Mouse (Mus musculus) telencephalon, adult 2 months (tissue): ENCODE data around the gene Dus3l.

Experiments
- DNase-seq: peaks from one replicate; pipeline ENCODE4 v3.0.0-alpha.2; 2011; ENCODE audit warnings: low read depth, low spot score

Dus3l gene

DNA sequence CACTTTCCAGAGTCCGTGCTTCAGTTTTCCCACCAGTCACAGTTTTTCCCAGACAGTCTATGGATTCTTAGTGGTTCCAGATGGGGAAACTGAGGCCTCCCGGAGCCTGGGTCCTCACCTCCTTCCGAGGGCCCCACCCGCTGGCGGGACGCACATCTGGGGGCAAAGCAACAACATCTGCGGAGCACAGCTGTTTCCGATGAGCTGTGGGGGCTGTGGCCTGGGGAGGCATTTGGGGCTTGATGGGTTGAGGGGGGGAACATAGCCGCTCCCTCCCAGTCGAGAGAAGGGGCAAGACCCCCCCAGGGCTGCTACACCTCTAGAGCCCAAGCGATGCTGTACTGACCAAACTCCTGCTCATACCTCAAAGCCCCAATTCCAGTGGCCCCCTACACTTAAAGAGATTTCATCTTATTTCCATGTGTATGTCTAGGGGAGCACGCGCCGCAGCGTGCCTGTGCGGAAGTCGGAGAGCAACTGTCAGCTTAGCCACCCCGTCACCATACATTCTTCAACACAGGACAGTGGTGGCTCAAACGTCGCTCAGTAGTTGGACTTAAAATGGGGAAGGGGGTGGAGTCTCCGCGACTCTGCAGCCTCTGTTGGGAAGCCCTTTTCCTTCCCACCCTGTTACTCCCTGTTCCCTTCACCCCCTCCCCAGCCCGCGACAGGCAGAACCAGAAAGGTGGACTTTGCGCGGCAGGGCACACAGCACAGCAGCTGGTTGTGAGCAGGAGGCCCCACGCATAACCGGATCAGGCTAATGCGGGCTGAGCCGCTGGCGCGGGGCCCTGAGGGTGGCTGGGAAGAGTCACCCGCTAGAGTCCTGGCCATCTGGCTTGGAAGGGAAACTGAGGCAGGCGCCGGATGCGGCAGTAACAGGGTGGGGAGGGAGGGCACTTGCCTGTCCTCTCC, 10.0 kb upstream of the Dus3l start:
- no peak for DNase-seq

DNA sequence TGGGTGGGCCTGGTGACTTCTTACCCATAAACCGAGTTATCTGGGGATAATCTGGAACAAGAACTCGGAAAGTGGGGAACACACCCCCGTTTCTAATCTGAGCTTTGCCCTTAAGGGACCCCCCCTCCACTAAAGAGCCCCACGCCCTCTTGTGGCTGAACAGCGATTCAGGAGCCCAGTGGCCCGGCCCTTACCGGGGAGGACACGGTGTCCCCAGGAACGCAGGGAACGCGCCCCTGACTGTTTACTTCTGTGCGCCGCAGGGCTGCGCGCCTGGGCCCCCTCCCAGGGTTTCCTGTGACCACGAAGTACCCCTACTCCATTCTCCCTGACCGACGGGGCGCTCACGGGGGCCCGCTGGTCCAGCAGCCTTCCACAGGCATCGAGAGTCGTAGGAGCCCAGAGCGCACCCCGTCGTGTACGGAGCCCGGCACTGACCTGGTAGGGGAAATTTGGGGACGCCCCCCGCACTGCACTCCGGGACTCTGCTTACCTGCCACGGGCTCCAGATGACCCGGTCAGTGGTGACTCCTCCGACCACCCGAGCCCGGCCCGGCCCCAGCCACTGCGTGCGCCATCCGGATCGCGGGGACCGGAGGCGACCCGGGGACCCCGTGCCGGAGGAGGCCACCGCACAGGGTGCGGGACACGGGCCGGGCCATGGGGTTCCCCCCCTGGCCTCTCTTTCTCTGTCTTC, 7.7 kb upstream of the Dus3l start:
- DNase-seq: no peak

DNA sequence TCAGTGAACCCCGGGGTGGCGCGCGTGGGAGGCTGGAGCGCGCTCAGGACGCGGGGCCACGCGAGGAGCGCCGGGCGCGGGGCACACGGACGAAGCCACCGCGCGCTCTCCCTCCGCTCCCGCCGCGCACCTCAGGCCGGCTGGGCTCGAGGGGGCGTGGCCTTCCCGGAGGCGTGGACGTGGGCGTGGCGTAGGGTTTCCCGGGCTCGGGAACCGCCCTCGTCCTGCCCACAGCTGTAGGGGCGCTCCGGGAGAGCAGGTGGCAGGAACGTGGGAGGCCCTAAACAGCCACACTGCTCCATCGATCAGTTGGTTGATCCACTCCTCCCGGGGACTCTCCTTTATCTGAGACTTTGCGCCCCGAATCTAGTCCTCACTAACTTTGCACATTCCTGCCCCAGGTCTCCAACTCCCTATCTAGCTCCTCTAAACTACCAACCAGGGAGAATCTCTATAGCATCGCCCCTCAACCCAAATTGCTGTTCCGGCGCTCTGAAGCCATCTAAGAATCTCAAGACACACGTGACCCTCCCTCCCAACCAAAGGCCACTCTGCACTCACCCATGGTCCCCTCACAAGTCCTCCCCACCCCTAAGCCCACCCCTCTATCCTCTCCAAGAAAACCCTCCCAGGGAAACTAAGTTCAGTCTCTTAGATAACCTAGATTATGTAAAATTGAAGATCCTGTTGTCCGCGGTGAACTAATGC, 7.0 kb upstream of the Dus3l start, which contains the start of gene Nrtn:
Nrtn (minus strand) TSS at position 115 of the 708 bp plus-strand sequence.
- no peak for DNase-seq

DNA sequence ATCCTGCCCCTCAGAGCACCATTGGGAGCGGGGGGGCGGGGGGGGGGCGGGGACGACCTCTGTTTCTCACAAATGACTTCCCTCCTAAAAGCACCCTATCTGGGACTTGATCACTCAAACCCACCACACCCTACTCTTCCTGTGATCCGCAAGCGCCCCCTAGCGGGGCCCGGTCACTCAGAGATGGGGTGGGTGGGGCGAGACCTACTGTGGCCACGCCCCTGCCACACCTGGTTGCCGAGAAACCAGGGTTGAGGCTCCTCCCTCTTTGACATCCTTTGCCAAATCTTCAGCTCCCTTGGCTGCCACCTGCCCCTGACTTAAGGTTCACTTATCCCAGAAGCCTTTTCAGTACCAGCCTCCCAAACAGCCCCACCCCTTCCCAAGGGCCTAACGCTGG, 6.4 kb upstream of the Dus3l start:
- no peak for DNase-seq

DNA sequence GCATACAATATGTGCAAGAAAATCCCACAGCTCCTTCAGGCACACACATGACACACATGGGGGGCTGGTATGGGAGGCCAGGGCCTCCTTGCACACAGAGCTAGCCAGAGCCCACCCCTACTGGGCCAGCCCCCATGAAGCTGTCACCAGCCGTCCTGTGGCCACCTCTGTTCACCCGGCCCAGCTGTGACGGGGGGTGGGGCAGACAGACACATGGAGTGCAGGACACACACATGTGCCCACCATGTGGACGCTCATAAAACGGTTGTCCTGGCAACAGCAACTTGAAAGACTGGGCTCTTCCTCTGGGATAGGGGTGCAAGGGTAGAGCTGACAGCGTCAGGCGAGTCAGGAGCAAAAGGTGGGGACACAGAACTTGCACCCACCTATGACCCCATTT, 5.3 kb upstream of the Dus3l start:
- no peak for DNase-seq

DNA sequence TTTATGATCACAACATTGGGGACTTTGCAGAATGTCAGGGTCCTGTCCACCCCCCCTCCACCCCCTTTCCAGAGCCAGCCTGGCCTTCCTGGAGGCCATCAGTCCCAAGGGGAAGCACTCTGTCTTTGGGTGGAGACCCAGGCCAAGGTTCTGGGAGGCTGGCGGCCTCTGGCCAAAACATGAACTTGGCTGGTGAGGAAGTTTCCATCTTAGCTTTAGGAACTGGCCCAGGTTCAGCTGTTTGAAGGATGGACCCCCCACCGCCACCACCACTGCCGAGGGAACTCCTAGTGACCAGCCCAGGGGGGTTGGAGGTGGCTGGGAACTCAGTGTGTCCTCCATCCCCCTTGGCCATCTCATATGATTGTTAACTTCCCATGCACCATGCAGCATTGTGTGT, 3.5 kb upstream of the Dus3l start:
- DNase-seq: no peak

DNA sequence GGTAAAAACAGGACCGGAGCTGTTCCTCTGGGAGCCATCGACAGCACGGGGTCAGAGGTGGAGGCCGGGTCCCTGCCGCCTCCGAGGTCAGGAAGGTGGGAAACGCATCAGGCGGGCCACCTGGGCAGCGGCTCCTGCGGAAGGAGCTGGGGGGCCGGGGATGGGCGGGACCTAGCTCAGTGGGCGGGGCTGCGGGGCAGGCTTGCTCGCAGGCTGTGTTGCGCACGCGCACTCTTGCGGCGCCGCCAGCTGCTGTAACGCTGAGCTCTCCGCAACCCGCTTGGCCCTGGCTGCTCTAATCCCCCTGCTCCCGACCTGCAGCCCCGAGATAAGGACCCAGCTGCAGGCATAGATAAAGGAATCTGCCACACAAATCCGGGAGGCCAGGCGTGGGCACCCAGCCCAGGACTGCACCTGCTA, 2.6 kb upstream of the Dus3l start:
- DNase-seq: peak; percentile 71

DNA sequence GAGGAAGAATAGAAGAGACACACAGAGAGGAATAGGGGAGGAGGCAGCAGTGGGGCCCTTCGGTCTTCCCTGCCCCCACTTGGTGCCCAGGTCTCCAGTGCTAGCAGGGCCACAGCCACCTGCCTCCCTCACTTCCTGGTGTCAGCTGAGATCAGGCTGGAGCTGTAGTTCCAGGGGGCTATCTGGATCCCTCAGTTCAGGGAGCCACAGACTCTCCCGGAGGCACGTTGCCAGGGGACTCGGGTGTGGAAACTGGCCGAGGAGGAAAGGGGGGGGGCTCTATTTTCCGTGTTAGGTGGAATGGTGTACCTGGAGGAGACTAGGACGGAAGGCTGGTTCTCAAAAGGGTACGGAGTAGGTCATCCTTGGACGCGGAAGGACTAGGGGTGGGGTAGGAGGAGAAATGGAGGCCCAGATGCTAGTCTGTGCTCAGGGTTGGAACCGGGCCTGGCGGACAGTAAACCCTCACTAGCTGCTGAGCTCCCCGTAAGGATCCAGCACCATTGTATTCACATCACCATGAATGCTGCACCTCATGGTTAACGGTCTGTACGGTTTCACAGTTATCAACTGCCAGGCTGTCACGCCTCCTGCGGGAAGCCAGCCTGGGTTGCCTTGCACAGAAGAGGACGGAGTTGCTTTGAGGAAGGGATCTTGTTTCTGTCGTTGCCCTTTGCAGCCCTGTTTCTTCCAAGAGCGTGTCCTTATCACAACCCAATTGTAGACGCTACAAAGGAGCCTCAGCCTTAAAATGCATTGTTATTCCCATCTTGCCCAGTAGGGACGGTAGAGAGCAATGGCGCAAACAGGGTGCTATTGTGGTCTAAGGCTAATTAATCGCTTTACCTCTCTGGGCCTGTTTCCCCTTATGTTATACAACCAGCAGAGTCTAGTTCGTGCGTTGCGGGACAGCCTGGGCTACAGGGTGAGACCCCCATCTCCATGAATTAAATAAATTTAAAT, 1.5 kb upstream of the Dus3l start:
- no peak for DNase-seq

DNA sequence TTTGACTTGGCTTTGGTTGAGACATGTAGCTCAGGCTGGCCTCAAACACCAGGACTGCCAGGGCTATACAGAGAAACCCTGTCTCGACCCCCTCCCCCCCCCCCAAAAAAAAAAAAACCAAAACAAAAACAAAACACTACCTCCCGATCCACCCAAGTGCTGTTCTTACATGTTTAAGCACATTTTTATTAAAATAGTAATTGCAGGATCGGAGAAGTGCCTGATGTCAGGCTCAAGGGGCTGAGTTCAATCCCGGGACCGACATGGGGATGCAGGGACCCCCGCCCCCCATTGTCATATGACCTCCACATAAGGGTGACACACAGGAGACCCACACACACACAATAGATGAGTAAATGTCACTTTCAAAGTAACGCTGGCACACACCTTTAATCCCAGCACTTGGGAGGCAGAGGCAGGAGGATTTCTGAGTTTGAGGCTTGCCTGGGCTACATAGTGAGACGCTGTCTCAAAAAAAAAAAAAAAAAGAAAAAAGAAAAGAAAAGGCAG, 761 bp upstream of the Dus3l start:
- no peak for DNase-seq

DNA sequence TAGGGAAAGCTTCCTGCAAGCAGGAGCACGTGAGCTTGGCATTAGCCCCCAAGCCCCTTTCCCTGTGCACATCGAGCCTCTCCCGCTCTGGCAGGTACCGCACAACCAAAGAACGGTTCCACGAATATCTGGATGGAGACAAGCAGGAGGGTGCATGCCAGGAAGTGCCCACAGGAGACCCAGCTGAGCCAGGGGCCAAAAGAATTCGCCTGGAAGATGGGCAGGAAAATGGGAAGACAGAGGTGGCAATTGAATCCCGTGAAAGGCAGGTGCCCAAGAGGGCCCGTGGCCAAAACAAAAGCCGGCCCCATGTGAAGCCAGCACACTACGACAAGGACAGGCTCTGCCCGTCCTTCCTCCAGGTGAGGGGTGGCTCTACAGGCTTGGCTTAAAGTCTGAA, 874 bp downstream of the Dus3l start:
- no peak for DNase-seq

DNA sequence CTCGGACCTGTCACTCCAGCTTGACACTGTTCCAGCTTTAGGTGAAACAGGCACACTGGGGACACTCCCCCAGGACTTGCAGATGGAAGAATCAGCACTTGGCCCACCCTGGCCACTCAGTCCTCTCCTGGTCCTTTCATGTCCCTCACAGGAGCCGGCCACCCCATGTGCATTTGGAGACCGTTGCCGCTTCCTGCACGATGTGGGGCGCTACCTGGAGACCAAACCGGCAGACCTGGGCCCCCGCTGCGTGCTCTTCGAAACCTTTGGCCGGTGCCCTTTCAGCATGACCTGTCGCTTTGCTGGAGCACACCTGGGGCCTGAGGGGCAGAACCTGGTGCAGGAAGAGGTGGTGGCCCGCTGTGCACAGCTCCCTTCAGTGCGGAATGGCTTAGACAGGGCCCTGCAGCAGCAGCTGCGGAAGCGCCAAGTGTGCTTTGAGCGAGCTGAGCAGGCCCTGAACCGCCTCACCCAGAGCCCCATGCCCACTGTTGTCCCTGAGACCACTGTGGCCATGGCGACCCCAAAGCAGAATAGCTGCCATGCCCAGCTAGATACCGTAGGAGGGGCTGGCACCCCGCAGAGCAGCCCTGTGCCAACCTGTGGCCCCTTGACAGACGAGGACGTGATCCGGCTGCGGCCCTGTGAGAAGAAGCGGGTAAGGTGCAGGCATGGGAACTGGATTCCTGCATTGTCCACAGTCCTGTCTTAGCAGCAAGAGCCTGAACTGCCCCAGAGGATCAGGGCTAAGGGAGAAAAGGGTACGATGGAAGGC, 2.3 kb downstream of the Dus3l start:
- DNase-seq: no peak

DNA sequence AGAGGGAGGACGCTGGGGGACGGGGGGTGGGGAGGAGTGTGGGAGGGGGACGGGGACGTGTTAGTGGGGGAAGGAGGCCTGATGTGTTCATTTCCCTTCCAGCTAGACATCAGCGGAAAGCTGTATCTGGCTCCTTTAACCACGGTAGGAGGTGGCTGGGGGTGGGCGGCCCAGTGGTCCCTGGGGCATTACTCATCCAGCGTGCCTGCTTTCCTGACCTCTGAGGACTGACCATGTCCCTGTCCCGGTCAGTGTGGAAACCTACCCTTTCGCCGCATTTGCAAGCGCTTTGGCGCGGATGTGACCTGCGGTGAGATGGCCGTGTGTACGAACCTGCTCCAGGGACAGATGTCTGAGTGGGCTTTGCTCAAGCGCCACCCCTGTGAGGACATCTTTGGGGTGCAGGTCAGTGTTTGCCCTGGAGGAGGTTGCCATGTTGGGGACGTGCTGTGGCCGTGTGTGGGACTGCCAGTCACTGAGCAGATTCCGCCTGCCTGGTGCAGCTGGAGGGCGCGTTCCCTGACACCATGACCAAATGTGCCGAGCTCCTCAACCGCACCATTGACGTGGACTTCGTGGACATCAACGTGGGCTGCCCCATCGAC, 3.1 kb downstream of the Dus3l start:
- DNase-seq: no peak

DNA sequence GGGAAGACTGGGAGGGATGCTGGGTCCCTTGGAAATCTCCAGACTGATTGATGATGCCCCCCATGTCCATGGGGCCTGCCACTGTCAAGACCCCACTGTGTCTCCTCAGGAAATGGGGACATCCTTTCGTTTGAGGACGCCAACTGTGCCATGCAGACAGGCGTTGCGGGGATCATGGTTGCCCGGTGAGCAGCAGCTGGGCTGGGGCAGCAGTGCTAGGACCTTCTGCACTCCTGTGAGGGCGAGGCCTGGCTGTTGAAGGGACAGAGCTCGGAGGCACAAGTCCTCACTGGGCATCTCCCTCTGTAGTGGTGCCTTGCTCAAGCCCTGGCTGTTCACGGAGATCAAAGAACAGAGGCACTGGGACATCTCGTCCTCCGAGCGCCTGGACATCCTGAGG, 4.4 kb downstream of the Dus3l start:
- DNase-seq: no peak

DNA sequence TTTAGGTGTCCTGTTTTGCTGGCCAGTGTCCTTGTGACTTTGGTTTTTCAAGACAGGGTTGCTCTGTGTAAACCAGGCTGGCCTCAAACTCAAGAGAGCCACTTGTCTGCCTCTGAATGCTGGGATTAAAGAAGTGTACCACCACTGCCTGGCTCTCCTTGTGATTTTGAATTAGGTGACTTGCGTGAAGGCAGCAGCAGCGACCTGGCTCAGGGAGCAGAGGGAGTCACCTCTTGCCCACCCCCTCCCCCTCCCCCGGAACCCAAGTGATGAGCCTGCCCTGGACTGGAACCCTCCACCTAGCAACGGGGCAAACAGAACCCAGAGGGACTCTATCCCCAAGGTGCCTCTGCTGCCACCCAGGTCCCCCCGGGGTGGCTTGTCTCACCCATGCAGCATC, 5.4 kb downstream of the Dus3l start, which contains the start of gene Prr22:
Prr22 (plus strand) TSS at position 301 of the 400 bp plus-strand sequence.
- DNase-seq: no peak

DNA sequence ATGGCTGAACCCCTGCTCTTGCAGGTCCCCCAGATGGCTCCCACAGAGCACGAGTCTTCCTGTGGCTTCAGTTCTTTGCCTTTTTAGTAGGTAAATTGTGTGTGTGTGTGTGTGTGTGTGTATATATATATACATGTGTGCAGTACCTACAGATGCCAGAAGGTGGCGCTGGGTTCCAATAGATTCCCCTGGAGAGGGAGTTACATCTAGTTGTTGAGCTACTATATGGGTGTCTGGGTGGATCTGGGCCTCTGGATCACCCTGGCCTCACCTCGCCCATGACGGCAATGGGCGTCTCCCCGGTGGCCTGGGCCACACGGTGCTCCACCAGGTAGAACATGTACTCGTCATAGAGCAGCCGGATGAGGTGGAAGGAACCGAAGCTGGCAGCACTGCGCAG, 13.0 kb downstream of the Dus3l start:
- no peak for DNase-seq

DNA sequence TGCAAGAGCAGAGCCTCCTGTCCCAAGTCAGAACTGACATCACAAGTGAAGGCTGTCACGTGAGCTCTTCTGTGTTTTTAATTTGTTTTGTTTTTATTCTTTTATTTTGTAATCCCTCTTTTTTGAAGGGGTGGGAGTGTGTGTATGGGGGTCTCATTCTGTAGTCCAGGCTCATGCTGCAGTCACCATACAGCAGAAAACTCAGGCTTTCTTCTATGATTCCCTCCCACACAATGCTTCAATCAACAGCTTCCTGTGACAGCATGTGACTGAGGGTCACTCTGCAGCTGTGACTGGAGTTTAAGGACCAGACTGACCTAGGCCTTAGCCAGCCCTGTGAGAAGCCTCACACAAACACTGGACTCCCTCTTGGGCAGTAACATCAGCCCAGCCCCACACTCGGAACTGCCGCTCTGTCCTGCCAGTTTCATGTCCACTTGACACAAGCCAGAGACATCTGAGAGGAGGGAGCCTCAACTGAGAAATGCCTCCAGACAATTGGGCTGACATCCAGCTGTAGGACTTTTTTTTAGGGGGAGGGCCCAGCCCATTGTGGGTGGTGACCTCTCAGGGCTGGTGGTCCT, 14.3 kb downstream of the Dus3l start:
- no peak for DNase-seq

DNA sequence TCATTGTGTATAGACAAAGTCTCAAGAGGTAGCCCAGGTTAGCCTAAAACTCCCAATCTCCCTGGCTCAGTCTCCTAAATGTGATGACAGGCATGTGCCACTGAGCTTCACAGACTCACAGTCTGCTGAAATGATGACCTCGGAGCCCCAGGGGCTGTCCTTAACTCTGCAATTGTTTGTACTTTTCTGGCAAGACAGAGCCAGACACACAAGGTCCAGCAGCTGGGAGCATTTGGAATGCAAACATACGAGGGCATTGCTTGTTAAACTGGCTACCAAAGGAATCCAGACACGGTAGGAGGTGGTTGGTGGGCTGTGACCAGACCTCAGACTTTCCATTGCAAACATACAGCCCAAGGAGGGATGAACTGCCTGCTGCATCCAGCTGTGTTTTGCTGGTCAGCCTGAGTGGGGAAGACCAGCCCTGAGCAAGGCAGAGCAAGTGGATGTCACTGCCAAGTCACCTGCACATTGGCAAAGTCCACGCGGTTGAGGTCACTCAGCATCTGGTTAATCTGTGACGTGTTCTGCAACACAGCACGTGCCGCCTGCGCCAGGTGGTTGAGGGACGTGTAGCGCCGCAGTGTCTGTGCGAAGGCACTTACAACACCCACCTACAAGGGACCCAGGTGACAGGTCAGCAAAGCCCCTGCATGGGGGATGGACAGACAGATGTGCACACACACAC, 15.9 kb downstream of the Dus3l start:
- no peak for DNase-seq

DNA sequence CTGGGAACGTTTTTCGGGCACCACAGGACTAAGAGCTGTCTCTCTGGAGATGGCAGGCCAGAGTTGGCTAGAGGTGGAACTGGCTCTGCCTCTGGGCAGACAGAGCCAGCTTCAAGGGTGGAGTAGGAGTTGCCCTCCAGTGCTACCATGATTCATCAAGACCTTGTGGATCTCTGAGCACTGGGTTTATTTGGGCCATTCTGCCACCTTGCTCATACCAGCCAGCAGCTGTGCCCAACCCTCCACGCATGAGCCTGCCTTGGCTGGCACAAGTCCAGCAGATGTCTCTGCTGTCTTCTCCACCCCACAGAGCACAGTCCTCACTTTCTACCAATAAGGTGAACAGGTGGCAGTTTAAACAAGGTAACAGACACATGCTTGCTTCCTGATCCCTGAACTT, 24.3 kb downstream of the Dus3l start:
- DNase-seq: no peak

DNA sequence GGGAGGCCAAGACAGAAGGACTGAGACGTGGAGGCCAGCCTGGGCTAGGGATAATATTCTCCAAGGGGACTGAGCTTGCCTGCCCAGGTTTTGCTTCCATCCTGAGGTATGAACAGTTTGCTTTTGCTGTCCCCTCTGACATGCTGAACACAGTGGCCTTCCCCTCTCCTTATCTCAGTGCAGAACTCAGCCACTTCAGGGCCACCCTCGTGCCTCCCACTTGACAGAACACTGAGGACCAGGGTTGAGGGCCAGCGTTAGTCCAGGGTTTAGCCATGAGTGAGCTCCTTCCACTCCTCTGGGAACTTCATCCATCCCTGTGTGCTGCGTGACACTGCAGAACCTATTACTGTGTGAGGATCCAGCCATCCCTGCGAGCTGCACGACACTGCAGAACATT, 24.7 kb downstream of the Dus3l start:
- no peak for DNase-seq
